Mouse (Mus musculus): Measurements from ENCODE around the gene Cmtm4.

- no peak for TF ChIP-seq CTCF (IDR thresholded peaks at IDR 0.05; ENCODE audit: low read depth)
- TF ChIP-seq EP300 (optimal IDR thresholded peaks at IDR 0.05), result no peak
Observed at GRCm38 (mm10) chr8:104375959-104376358, 19.6 kb downstream of the Cmtm4 start.

Data from stomach, postnatal 0 days (tissue).